Mouse (Mus musculus) fat pad, adult 2 months (tissue): Measurements from ENCODE around the gene Srsf6.
"Not testable (repeated sequence)": the region's sequence is repeated elsewhere in the genome, so short reads cannot be mapped to it uniquely, and the experiment has no call there.

Source experiments
- DNase-seq: peaks from one replicate; pipeline ENCODE4 v3.0.0-alpha.2; 2011; ENCODE audit warnings: low read depth, low spot score; ENCODE audit errors: extremely low read depth

Gene Srsf6

DNA sequence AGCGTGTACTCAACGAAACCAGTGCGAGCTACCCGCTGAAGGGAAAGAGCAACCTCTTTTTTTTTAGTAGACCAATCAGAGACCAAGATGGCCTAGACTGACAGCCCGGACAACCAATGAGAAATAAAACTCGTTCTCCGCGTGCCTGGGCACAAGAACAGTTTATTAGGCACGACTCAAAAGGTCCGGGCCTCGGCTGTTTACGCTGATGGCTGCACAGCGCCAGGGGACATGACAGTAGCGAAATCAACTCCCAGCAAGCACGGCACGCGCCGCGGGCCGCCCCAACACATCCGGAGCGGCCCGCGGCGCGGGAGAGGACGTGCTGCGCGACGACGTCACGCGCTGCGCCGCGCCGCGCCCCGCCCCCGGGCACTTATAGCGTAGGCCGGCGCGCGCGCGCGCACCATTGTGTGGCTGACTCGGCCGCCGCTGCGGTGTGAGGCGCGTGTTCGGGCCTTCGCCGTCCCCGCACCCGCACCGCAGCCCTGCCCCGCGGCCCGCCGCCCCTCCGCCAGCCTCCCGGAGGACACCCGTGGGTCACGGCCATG is at the start of gene Srsf6:
Gene Srsf6, plus strand, starts transcription at position 406 of the 551 bp plus-strand sequence.
- peak; percentile 39 for DNase-seq

DNA sequence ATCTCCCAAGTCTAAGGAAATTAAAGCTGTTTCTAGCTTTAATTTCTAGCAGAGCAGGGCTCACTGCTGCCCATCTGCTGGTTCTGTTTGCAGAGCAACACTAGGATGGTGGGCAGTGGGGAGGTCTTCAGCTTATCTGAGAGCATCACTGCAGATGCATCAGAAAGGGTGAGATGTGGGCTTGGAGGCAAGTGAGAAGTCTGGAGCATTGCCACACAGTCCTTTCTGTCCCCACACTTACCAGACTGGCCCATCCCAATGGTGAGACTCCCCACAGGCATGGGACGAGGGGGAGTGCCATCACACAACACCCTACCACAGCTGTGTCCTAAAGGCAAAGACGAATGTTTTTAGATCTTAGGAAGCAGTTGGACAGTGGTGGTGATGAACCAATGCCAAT is 47.2 kb upstream of the Srsf6 start:
- no peak for DNase-seq

DNA sequence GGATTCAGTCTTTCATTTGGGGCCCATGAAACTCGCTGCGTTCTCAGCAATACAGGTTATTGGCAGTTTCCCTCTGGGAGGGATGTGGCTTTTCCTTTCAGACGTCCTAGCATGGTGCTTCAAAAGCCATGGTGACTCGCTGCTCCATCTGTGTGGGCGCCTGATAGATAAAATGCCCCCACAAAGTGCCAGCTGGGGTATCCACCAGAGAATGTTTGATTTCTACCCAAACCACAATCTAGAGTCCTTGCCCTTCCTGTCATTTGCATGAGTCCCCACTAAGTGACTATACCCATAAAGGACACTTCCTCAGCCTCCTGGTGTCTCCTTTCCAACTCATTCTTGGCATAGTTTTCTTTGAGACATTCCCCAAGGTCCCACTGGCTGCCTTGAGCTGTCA is 44.2 kb upstream of the Srsf6 start:
- no peak for DNase-seq

DNA sequence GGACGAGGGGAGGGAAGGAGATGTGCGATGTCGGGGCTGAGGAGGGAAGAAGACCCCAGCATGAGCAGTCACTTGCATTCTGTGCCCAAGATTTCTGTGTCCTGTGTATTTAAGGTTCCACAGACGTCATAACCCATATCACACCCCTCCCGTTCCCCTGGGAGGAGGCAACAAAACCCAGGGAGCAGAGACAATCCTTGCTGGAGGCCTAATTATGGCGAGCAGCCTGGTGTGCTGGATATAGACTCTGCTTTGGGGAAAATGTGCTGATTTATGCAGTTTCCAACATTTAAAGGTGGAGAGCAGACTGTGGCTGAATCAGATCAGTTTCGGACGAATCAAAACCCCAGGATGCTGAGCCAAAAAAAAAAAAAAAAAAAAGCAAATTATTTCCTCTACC is 42.7 kb upstream of the Srsf6 start:
- DNase-seq: no peak

DNA sequence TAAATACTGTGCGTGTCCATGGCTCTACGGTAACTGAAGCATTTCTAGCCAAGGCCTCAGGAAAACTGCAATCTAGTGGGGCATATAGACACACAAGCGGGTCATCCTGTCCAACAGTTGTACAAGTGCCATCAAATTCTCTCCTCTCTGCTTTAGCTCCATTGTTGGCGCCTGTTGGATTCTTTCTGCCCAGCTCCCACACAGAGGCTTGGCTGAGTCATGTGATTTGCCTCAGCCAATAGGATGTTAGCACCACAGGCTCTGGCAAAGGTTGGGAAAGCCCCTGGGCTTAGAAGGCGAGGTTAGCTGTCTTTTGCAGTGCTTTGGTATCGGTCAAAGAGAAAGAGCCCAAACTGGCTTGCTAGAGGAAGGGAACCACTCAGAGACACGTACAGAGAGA is 42.1 kb upstream of the Srsf6 start:
- DNase-seq: no peak

DNA sequence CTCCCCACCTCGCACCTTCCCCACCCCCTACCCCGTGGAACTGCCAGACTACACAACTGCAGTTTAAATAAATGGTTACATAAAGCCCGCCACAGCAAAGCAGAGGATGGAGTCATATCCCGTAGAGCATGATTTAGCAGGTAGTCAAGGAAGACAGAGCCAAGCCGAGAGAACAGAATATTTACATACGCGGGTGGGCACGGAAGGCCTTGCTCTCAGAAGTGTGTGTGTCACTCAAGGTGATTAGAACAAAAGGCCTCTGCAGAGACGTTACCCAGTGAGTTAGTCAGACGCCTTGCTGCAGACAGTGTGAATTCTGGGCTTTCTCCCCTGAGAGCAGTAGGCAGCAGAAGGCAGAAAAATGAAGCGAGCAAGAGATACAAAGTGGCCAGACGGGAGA is 41.6 kb upstream of the Srsf6 start:
- DNase-seq: no peak

DNA sequence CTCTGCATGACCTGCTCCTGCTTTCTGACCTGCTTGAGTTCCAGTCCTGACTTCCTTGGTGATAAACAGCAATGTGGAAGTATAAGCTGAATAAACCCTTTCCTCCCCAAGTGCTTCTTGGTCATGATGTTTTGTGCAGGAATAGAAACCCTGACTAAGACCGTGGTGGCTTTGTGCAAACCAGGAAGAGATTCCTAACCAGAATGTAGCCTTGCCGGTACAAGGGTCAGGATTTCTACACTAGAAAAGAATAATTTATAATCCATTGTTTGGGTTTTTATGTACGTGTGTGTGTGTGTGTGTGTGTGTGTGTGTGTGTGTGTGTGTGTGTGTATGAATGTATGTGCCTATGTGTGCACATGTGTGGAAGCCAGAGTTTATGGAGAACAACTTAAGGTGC is 38.3 kb upstream of the Srsf6 start:
- not testable (repeated sequence) for DNase-seq

DNA sequence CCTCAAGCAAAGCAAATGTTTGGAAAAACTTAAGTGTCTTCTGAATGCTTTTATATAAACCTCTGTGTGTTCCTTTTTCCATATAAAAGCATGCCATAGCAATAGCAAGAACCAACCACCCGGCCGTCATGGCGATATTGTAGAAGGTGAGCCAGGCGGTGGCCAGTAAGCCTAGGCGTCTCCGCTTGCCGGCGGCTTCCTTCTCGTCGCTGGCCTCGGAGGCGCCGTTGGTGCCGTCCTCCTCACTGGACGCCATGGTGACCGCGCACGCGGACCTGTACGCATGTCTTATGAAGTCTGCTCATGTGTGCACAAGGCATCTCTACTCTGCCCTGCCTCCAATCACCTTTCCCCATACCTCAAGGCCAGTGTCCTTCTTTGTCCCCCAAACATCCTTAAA is 32.1 kb upstream of the Srsf6 start:
- DNase-seq: not testable (repeated sequence)

DNA sequence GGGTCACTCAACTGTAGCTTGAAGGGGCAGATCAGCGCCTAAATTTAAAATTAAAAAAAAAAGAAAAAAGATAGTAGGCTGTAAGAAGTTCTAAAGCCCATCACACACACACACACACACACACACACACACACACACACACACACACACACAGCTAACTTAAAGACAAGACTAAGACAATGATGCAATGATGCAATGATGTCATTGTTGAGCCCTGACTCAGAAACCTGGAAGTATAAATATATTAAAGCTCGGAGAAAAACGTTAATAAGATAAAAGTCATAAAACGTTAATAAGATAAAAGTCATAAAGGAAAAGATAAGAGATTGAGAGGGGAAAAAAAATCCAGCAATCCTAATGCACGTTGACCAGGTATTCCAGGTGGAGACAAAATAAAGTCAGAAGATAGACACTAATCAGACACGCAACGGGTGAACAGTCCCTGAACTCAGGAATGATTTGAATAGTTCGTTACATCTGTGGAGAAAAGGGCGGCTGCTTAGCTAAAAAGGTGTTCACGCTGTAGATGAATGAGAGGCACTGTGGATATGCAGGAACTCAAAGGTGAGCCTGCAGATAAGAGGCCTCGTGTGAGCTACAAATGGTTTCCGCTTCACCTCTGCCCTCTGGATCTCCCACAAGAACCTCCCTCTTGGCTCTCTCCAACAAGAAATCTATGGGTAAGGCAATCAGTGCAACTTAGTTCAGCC is 31.3 kb upstream of the Srsf6 start:
- DNase-seq: no peak

DNA sequence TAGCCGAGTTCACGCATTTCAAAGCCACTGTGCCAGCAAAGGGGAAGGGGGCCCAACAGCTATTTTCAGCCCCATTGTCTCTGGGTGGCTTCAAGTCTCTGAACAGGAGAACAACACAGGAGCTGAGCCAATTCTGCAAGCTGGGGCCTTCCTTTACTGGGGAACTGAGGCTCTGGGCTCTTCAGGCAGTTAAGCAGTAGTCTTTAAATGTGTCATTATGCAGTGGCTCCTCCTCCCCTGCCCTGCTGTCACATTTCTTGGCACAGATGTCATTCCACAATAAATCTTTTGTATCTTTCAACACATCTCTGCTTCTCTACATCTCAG is 30.8 kb upstream of the Srsf6 start:
- DNase-seq: no peak

DNA sequence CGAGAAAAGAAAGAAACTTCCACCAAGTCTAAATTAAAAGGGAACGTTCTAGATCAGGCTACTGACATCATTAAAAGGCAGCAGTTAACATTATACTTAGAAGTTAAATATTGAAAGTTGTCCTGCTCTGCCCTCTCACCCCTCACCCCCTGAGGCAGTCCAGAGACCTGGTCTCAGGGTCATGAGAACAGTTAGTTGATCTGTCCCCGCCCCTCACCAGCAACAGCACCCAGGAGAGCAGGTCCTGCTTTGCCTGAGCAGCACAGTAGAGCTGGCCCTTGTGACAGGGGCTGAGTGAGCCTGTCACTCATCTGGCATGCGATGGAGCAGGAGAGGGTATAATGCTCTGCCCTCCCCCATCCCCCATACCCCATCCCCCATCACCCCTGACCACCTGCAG is 25.4 kb upstream of the Srsf6 start:
- no peak for DNase-seq

DNA sequence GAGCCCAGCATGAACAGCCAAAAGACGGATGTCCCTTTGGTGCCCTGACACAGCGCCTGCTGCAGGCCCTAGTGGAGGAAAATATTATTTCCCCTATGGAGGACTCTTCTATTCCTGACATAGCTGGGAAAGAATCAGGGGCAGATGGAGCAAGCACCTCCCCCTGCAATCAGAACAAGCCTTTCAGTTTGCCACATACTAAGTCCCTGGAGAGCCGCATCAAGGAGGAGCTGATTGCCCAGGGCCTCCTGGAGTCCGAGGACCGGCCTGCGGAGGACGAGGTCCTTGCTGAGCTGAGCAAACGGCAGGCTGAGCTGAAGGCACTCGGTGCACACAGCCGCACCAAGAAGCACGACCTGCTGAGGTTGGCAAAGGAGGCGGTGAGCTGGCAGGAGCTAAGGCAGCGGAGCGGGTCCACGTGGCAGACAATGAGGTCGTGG is 23.3 kb upstream of the Srsf6 start:
- DNase-seq: no peak

DNA sequence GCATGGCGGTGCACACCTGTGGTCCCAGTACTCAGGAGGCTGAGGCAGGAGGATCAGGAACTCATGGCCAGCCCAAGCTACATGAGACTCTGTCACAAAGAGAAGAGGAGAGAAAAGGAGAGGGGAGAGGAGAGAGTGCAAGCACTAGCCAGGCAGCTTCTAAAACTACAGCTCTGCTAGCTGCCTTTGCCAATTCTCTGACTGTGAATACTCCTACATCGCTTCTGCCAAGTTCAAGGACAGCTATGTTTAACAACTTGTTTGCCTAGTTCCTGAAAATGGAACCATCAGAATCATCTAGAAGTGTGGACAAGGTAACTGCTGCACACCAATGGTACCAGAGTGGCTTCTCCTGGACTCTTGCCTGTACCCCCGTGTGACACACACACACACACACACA is 17.3 kb upstream of the Srsf6 start:
- DNase-seq: no peak

DNA sequence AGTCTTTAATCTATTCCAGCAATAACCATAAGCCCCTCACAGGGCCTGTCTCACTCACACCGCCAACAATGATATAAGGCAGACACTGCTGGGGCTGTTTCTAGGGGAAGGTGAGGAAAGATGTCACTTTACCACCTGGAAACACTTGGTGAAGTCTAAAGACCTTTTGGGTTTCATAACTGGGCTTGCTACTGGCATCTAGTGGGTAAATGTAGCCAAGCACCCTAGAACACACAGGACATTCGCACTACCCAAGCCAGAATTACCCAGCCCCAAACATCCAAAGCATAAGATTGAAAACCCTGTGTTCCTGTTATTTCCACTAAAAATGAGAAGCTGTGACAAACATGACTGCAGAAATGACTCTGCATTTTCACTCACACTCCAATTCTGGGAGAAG is 16.8 kb upstream of the Srsf6 start:
- no peak for DNase-seq

DNA sequence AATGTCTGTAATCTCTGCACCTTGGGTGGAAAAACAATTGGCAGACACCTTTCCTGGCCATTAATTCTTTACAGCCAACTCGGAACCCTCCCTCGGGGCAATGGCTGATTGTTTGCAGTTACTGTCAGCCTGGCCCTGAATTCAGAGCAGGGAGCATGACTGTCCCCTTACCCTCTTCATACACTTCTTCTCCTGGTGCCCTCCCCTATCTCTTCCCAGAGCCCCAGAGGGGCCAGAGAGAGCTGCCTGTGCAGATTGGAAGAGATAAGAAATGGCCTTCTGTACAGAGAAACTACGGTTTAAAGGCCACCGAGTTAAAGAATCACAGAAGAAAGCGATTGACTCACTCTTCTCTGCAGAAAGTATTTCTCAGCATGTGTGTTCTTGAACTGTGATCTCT is 11.4 kb upstream of the Srsf6 start:
- DNase-seq: no peak

DNA sequence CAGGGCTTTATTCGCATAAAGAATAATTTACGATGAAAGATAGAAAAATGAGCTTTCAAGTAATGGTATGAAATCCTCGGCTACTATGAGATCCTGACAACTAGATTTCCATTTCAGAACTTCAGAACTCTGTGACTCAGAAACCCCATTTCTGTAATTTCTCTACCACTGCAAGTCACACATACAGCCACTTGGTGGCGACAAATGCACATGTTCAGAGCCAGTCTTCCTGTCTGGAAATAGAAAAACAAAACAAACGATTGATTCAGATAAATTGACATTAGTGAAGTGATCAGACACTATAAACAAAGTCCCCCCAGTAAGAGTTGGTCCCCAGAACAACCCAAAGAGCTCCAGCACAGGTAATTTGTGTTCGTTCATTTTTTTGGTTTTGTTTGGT is 9.1 kb upstream of the Srsf6 start:
- no peak for DNase-seq

DNA sequence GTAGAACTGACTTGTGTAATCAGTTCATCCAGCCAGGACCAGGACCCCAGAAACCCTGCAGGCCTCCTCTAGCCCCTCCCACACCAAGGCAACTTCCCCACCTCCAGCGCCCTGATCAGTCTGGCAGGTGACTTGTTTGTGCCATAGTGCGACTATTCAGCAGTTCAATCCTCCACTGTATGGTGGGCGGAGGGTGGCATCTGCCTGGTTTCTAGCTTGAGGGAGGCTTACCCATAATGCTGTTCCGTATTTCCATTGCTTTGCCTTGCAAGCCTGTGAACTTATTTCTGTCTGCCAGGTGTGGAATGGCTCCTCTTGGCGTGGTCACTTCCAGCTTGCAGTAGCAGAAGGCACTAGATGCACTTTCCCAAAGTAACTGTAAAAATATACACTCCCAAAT is 8.5 kb upstream of the Srsf6 start:
- no peak for DNase-seq

DNA sequence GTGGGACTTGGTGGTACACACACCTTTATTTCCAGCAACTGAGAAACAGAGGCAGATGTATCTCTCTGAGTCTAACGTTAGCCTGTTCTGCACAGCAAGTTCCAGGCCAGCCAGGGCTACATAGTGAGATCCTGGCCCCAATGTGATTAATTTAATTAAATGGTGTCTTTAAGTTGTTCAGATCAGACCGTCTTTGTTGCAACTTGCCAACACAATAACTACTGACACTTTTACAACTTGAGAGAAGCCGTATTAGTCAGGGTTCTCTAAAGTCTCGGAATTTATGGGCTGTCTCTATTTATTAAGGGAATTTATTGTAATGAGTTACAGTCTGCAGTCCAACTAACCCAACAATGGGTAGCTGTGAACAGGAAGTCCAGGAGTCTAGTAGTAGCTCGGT is 7.2 kb upstream of the Srsf6 start:
- no peak for DNase-seq

DNA sequence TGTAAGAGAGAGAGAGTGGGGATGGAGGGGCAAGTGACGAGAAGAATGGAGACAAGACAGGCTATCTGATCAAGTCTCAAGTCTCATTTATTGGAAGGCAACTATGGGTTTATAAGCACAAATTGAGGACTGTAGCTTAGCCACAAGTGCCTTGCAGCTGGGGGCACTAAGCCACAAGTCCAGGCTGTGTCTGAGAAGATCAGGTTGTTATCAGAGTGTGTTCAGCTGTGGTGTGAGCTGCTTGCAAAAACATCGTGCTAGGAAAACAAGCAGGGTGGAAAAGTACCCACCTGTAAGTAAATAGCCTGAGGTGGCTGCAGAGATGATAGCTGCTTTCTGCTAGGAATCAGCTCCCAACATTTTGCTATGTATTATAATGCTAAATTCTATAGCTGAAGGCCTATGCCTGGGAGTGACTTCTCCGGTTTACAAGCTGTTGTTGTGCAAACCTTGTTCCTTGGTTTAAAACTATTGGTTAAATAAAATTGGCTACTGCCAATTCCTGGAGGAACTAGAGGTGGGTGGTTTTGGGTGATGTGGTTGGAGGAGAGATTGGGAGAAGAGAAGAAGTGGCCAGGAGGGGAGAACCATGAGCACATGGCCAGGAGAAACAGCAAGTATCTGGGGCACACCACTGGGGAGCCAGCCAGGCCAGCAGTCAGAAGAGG is 3.3 kb upstream of the Srsf6 start:
- no peak for DNase-seq

DNA sequence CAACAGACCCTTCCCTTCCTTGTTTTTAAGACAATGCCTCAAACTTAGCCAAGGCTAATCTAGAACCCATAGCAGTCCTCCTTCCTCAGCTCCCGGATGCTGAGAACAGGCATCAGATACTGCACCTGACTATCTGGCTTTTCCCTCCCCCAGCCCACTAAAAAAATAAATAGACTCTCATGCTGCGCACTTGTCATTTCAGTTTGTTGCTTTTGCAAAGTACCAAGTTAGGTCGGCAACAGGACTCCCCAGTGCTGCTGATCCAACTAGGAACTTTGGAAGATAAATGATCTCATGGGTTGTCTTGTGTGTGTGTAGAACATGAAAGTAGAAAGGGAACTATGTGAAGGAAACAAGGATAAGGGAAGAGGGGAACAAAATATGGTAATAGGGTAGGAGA is 1.6 kb upstream of the Srsf6 start:
- no peak for DNase-seq

DNA sequence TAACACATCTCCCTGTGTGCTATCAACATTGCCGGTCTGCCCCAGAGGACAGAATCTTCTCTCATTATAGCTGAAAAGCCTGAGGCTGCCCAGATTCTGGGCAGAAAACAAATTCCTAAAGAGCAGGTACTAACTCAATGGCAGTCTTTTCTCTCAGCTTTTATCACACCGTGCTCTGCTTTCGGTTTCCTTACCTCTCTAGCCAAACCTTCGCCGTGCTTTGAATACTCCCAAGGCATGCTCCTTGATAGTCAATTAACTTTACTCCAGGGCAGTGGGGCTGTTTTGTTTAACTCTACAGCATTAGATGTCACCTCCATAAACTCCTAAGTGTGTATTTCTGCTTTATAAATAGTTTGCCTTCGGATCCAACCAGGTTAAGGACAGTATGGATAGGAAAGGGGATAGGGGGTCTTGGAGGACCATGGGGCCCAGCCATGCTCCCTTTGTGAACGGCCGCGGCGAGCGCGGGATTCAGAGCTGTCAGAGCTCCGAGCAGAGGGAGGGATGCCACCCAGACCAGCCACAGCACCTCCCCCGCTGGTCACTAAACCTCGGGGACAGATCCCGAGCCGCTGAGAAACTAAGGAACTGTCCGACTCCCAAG is 709 bp upstream of the Srsf6 start:
- DNase-seq: no peak
